Mouse (Mus musculus) hindbrain, embryonic 10.5 days (tissue): ENCODE data around the gene Paf1. TPM values are rescaled to one million over a fixed set of nuclear protein-coding genes. Genes with fewer than 3 reads are reported as not detected.
A peak's percentile ranks its signal among the peaks of the same experiment; 100 is the strongest.

Experiments
- DNase-seq: peaks from one replicate; pipeline ENCODE4 v3.0.0-alpha.2; 2017; ENCODE audit warnings: low spot score
- H3K27ac ChIP-seq: fragments of 300-500 bp; sonication (generic); 2 replicates; pipeline ENCODE4 v1.5.1; 2016; ENCODE audit warnings: mild to moderate bottlenecking, moderate library complexity
- H3K27me3 ChIP-seq: fragments of 300-500 bp; sonication (generic); 2 replicates; pipeline ENCODE4 v1.6.1; 2016; ENCODE audit warnings: mild to moderate bottlenecking; ENCODE audit not compliant: poor library complexity, insufficient read depth, severe bottlenecking
- H3K36me3 ChIP-seq: fragments of 300-500 bp; sonication (generic); 2 replicates; pipeline ENCODE4 v1.6.1; 2016; ENCODE audit warnings: mild to moderate bottlenecking, moderate library complexity
- H3K4me1 ChIP-seq: fragments of 300-500 bp; sonication (generic); replicated peaks from 2 replicates; pipeline ENCODE4 v1.6.1; 2016; ENCODE audit warnings: mild to moderate bottlenecking
- H3K4me3 ChIP-seq: fragments of 300-500 bp; sonication (generic); 2 replicates; pipeline ENCODE4 v1.5.1; 2016; ENCODE audit warnings: mild to moderate bottlenecking, moderate library complexity
- H3K9me3 ChIP-seq: fragments of 300-500 bp; sonication (generic); 2 replicates; pipeline ENCODE4 v1.6.1; 2016; ENCODE audit warnings: mild to moderate bottlenecking, moderate library complexity
- WGBS: fragments of 180-500 bp; shearing (Covaris S2); methylation state at CpG from one replicate; pipeline ENCODE4 v1.1.7; 2016; 5-methylcytosine and 5-hydroxymethylcytosine counted together
- polyA plus RNA-seq: library from polyadenylated mRNA; unstranded; fragments of >200 nt; fragmentation: Nextera tagmentation; extraction: Ambion mirVana; gene quantifications from 2 replicates; pipeline ENCODE4 v1.2.1, GENCODE M21; 2016

Paf1 gene
- 83.2 and 85.4 TPM in 2 replicates for polyA plus RNA-seq

GRCm38 (mm10) chr7:28392429-28393271, at the start of gene Paf1, which contains the start of gene Med29:
Gene Paf1 (plus strand): TSS chr7:28392951.
Gene Med29 (minus strand): TSS chr7:28392708.
- under 1% methylated on average over 58 of the region's 58 CpGs for WGBS
- Histone ChIP-seq H3K36me3 (peaks cover 66% of the 10 kb centered on the region), H3K27ac (peak within 1 kb of the TSS; percentile 88)

GRCm38 (mm10) chr7:28344637-28345036, 48.1 kb upstream of the Paf1 start:
- Histone ChIP-seq H3K4me1 (peaks cover 15% of the 10 kb centered on the region), H3K27ac (no peak overlapping the region), H3K9me3 (no peaks in the 10 kb centered on the region), H3K4me3 (no peak overlapping the region), H3K36me3 (no peaks in the 10 kb centered on the region), H3K27me3 (no peaks in the 10 kb centered on the region)
- whole genome bisulfite sequencing = 6% methylated on average over 4 of the region's 4 CpGs
- peak; percentile 85 for DNase-seq

More at GRCm38 (mm10) chr7:28392429-28393271, at the start of gene Paf1, which contains the start of gene Med29:
- peak; percentile 95 for DNase-seq
- no peaks in the 10 kb centered on the region for H3K9me3 ChIP-seq
- H3K4me3 ChIP-seq = peak within 1 kb of the TSS; percentile 96
- H3K4me1 ChIP-seq = peaks cover 23% of the 10 kb centered on the region
- H3K27me3 ChIP-seq = no peaks in the 10 kb centered on the region

- peaks cover 13% of the 10 kb centered on the region for H3K36me3 ChIP-seq
- no peak overlapping the region for H3K27ac ChIP-seq
- no peaks in the 10 kb centered on the region for H3K9me3 ChIP-seq
- no peak overlapping the region for H3K4me3 ChIP-seq
- WGBS = 82% methylated on average over 3 of the region's 3 CpGs
- no peaks in the 10 kb centered on the region for H3K27me3 ChIP-seq
- DNase-seq = no peak
- peaks cover 26% of the 10 kb centered on the region for H3K4me1 ChIP-seq
Measured at GRCm38 (mm10) chr7:28347746-28348145, 45.0 kb upstream of the Paf1 start.

GRCm38 (mm10) chr7:28348601-28349000, 44.1 kb upstream of the Paf1 start:
- Histone ChIP-seq H3K27me3 (no peaks in the 10 kb centered on the region), H3K4me1 (peaks cover 26% of the 10 kb centered on the region), H3K4me3 (no peak overlapping the region), H3K36me3 (peaks cover 21% of the 10 kb centered on the region), H3K9me3 (no peaks in the 10 kb centered on the region), H3K27ac (0 out of 2 replicates have a peak overlapping the region, but pooled peaks have one; percentile 30)
- 87% methylated on average over 7 of the region's 7 CpGs for WGBS
- no peak for DNase-seq

GRCm38 (mm10) chr7:28350155-28350883, 42.4 kb upstream of the Paf1 start, which contains the start of gene Rps16:
Gene Rps16 (plus strand): TSS chr7:28350652.
- peak within 1 kb of the TSS; percentile 94 for H3K4me3 ChIP-seq
- under 1% methylated on average over 50 of the region's 50 CpGs for WGBS
- H3K36me3 ChIP-seq = peaks cover 38% of the 10 kb centered on the region
- H3K27me3 ChIP-seq = no peaks in the 10 kb centered on the region
- H3K9me3 ChIP-seq = no peaks in the 10 kb centered on the region
- peaks cover 26% of the 10 kb centered on the region for H3K4me1 ChIP-seq
- DNase-seq = peak; percentile 99
- peak within 1 kb of the TSS; percentile 94 for H3K27ac ChIP-seq

- 53% methylated on average over 4 of the region's 4 CpGs for whole genome bisulfite sequencing
- Histone ChIP-seq H3K36me3 (peaks cover 41% of the 10 kb centered on the region), H3K4me1 (peaks cover 30% of the 10 kb centered on the region), H3K4me3 (peak overlapping the region; percentile 94), H3K9me3 (no peaks in the 10 kb centered on the region), H3K27ac (peak overlapping the region; percentile 94), H3K27me3 (no peaks in the 10 kb centered on the region)
- no peak for DNase-seq
Measured at GRCm38 (mm10) chr7:28351676-28352191, 41.0 kb upstream of the Paf1 start.

GRCm38 (mm10) chr7:28353267-28353666, 39.5 kb upstream of the Paf1 start:
- no peak overlapping the region for H3K27ac ChIP-seq
- peak overlapping the region; percentile 11; the same call in 1 of the 2 replicates for H3K4me3 ChIP-seq
- H3K27me3 ChIP-seq = no peaks in the 10 kb centered on the region
- peaks cover 44% of the 10 kb centered on the region for H3K4me1 ChIP-seq
- peaks cover 41% of the 10 kb centered on the region for H3K36me3 ChIP-seq
- WGBS = 93% methylated on average over 2 of the region's 2 CpGs
- H3K9me3 ChIP-seq = no peaks in the 10 kb centered on the region
- DNase-seq = no peak

GRCm38 (mm10) chr7:28354113-28354581, 38.6 kb upstream of the Paf1 start:
- Histone ChIP-seq H3K9me3 (no peaks in the 10 kb centered on the region), H3K27ac (no peak overlapping the region), H3K27me3 (no peaks in the 10 kb centered on the region), H3K4me3 (peak overlapping the region; percentile 11; the same call in 1 of the 2 replicates), H3K4me1 (peaks cover 46% of the 10 kb centered on the region), H3K36me3 (peaks cover 48% of the 10 kb centered on the region)
- WGBS = 87% methylated on average over 3 of the region's 3 CpGs
- no peak for DNase-seq

GRCm38 (mm10) chr7:28354596-28354995, 38.2 kb upstream of the Paf1 start:
- H3K4me1 ChIP-seq = peaks cover 43% of the 10 kb centered on the region
- no peaks in the 10 kb centered on the region for H3K9me3 ChIP-seq
- no peak for DNase-seq
- no peak overlapping the region for H3K27ac ChIP-seq
- H3K4me3 ChIP-seq = no peak overlapping the region
- H3K36me3 ChIP-seq = peaks cover 53% of the 10 kb centered on the region
- no peaks in the 10 kb centered on the region for H3K27me3 ChIP-seq
- 95% methylated on average over 3 of the region's 3 CpGs for WGBS

GRCm38 (mm10) chr7:28355221-28355620, 37.5 kb upstream of the Paf1 start:
- Histone ChIP-seq H3K36me3 (peaks cover 59% of the 10 kb centered on the region), H3K27me3 (no peaks in the 10 kb centered on the region), H3K27ac (no peak overlapping the region), H3K9me3 (no peaks in the 10 kb centered on the region), H3K4me1 (peaks cover 37% of the 10 kb centered on the region), H3K4me3 (no peak overlapping the region)
- DNase-seq = no peak
- WGBS = 93% methylated on average over 3 of the region's 3 CpGs

- Histone ChIP-seq H3K9me3 (peaks cover 5% of the 10 kb centered on the region; the same call in 1 of the 2 replicates), H3K27ac (peak overlapping the region; percentile 46), H3K36me3 (peaks cover 71% of the 10 kb centered on the region), H3K4me3 (peak overlapping the region; percentile 18; the same call in 1 of the 2 replicates), H3K27me3 (no peaks in the 10 kb centered on the region), H3K4me1 (peaks cover 25% of the 10 kb centered on the region)
- peak; percentile 66 for DNase-seq
- WGBS = 4% methylated on average over 5 of the region's 5 CpGs
Measured at GRCm38 (mm10) chr7:28356981-28357380, 35.8 kb upstream of the Paf1 start.

GRCm38 (mm10) chr7:28357984-28358383, 34.8 kb upstream of the Paf1 start:
- Histone ChIP-seq H3K27me3 (no peaks in the 10 kb centered on the region), H3K9me3 (peaks cover 5% of the 10 kb centered on the region; the same call in 1 of the 2 replicates), H3K36me3 (peaks cover 71% of the 10 kb centered on the region), H3K4me3 (no peak overlapping the region), H3K27ac (peak overlapping the region; percentile 41; the same call in 1 of the 2 replicates), H3K4me1 (peaks cover 23% of the 10 kb centered on the region)
- 19% methylated on average over 5 of the region's 5 CpGs for WGBS
- no peak for DNase-seq
